Mouse (Mus musculus) thymus, postnatal 36 days (tissue): ENCODE results near the gene Irx3.
A peak's percentile ranks its signal among the peaks of the same experiment; 100 is the strongest.

Experiments used
- DNase-seq, 2 experiments: peaks; one replicate each; pipeline ENCODE4 v3.0.0; 2022; ENCODE audit warnings: mixed read lengths in 2 of 2

Irx3 gene

DNA sequence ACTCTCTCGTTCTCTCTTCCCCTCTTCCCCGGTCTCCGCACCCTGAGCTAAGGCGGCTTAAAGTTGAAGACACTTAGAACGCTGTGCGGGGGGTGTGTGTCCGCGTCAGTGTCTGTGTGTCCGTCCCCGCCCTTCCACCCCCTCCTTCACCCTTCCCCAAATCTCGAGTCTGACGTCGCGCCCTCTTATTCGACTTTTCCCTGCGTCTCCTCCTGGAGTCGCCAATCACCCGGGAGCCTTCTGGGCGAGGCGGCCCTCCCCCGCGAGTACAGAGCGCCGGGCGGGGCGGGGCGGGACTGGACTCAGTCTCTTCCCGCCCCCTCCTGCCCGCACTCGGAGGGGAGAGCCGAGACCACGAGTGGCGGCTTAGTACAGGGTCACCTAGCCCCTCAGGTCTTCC is at the start of gene Irx3:
TSS of gene Irx3 (minus strand) at position 229 of the 400 bp plus-strand sequence.
- DNase-seq: peak in 1 of 2 experiments; percentile 16

DNA sequence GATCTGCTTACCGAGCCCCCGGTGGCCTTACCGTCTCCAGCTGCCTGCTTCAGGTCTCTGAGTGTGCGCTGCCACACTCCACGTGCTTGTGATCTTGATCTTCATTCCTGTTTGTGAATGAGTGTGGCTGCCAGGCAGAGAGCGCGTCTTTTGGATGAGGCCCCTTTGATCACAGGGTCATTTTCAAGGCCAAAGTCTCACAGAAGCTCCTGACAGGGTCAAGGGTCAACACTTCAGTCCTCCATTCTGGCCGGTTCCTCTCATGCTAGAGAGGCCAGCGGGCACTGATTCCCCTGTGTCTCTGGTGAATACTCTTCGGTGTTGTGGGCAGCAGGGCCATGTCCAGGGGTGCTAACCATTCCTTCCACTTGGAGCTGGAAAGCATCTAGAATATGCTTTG is 49.5 kb upstream of the Irx3 start:
- DNase-seq: no peak

DNA sequence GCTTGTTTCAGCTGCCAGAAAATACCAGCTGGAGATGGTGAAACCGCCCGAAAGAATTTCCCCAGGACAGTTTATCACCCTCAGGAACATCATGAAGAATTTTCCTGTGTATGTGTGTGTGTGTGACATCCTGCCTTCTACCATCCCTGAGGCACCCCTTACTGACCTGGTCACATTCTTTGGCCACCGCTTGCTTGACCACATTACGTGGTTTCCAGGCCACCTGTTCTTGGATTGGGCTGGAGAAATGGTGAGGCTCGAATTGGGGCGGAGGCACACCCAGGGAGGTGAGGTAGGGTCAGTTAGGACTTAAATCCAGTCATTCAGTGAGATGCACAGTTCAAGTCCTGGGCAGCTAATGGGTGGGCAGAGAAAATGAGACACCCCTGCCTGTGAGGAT is 48.1 kb upstream of the Irx3 start:
- no peak for DNase-seq

DNA sequence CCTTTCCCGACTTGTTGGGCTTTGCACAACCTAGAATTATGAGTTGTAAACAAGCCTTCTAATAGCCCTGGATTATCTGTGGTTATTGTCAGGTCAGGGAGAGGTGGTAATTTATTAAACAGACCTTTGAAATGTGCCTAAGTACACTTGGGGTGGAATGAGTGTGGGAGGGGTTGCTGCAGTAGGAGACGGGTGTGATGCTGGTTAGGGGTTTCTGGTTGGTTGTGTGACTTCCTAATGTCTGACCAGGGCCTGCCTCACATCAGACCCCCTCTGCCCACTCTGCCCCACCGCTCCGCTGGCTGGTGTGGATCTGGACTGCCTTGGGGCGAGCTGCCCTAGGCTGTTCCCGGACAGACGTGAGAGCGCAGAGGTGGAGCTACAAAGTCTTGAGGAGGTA is 47.7 kb upstream of the Irx3 start:
- no peak for DNase-seq

DNA sequence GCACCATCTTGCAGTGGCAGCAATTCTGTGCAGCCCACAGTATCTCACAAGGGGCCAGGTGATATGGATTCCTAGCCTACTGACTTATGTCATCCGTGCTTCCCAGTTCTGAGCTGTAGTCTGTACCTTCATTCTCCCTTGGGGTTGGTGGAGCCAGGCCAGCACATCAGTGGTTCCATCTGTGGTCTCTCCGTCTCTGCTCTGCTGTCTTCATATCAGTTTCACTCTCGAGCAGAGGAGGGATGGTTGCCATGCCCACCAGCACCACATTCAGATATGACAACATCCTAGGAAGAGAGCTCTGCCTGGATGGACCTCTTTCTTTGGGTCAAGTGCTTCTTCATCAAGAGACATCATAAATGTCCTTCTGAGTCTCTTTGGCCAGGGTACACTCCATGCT is 43.8 kb upstream of the Irx3 start:
- no peak for DNase-seq

DNA sequence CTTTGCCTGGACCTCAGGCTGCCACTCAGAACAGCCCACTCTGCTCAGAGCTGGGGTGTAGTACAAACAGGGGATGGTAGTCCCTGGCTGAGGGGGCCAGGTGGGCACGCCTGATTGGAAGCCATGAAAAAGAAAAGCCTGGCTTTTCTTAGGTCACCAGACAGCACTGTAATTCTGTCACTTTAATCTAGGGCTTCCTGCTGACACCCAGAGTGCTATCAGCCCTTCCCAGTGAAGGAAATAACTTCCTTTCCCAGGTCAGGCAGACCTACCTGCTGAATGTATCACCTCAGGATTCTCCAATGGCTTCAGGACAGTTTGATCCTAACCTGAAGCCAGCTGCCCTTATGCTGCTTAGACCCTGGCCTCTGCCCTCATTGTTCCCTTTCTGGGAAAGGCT is 35.3 kb upstream of the Irx3 start:
- no peak for DNase-seq

DNA sequence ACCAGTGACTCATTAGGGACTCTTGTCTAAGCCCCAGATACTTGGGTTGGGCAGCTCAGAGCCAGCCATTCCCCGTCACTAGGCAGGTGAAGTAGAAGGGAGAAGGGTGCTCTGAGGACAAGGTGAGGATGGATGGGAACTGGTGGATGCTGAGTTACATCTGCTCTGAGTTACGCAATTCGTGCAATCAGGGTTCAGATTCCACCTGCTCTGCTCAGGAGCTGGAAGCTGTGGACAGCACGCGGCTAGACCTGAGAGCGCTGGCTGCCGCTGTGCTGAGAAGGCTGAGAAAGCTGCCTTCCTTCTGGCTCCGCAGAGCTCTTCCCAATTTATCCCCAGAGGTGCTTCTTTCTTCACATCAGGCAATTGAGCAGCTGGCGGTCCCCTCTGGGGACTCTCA is 34.8 kb upstream of the Irx3 start:
- no peak for DNase-seq

DNA sequence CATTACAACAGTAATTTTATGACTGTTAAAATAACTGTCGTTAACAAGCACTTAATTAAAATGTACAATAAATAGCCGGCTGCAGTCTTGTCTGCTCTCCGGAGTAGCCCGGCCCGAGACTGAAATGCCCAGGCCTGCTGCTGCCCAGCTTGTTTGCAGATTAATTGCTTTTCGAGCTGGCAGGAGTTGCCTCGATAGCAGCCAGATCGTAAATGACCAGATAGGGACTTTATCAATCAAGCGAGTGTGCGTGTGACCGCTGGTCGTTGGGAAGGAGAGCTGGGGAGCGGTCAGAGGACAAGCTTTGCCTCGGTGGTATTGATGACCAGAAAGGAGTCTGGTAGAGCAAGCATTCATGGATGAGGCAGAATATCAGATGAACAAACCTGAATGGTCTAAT is 25.8 kb upstream of the Irx3 start:
- no peak for DNase-seq

DNA sequence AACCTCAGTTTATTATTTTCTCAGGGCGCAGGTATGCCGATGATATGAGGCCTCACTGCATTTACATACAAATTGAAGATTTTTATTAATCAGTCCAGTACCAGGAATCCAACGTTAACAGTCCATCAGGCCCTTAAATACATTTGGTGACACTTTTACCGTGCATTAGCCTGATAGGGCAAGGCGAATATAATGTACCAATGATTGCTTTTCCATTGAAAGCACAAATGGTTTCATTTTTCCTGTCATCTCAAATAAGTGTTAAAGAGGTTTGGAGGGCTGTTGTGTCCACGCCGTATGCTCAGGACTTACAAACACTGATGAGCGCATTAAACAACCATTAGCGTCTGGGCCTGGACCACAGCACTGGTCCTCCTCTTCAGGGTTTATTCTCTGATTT is 25.3 kb upstream of the Irx3 start:
- DNase-seq: no peak

DNA sequence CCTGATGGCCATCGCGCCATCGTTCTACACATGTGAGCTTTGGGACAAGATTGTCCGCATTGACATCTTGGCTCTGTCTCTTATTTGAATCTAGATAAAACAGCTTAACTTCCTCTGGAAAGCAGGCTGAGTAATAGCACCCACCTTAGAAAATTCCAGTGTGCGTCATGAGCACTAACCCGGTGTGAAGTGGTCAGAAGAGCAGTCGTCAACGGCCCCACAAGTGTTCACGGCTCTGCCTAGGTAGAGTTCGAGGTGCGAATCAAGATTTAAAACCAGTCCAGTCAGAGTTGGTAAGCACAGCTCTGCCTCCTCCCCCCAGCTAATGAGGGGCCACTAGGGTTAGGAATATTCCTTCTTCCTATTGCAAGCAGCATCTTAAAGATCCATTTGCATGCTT is 21.5 kb upstream of the Irx3 start:
- DNase-seq: no peak

DNA sequence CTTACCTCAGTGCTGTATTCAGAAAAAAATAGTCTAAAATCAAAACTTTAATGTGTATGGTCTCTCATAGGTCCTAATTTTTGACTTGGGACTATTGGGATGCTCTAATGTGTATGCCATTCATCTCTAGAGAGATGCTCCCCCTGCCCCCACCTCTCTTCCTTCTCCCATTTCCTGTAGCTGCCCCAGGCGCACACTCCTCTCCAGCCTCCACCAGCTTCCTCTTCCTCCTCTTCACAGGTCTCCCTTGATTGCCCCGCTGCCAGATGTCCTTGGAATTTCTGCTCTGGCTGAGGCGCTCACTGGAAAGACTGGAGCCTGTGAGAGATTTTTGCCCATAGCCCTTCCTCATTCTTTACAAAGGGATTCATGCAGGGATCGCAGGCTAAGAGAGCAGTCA is 20.9 kb upstream of the Irx3 start:
- DNase-seq: no peak

DNA sequence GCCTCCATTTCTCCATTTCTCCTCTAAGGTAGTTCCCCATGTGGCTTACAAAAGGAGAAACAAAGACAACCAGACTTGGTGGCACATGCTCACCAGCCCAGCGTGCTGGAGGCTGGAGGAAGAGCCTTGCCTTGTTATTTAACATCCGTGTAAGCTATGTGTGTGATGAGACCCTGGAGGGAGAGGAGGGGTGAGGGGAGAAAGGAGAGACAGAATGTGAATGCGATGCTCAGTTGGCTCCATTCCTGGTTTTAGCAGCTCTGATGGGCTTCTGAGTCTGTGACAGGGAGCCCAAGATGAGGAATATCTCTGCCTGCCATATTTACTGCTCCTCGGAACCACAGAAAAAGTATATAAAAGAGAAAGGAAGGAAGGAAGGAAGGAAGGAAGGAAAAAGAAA is 20.1 kb upstream of the Irx3 start:
- DNase-seq: no peak

DNA sequence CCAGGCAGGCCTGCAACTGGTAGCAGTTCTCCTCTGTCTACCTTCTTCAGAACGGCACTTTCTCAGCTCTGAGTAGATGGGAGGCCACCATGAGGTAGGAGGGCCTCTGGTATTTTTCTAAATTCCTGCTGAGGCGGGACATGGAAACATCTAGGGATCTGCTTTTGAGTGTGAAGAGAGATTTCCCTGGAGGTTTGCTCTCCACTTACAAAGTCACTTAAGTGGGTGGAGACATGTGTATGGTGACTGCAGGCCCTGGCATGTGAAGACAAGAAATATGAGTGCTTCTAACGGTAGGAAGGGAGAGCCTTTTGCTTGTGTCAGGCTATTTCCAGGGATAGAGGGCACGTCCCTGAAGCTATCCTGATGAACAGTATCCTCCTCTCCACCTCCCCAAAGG is 17.9 kb upstream of the Irx3 start:
- DNase-seq: no peak

DNA sequence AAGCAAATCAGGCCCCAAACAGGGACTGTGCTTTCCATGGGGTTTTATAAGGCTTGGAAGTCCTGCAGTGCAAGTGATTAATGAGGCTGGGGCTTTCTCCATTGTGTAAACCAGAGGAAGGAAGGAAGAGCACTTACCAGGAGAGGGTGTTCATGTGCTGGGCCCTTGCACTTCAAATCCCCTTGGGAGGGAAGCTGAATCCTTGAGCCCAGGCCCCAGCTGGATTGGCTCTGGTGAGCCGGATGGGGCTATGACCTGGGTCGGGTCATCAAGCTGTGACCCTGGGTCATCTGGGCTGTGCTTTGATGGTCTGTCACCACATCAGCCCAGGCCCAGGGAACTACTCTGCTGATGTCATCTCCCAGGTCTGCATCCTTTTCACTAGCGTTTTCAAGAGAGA is 16.9 kb upstream of the Irx3 start:
- DNase-seq: no peak

DNA sequence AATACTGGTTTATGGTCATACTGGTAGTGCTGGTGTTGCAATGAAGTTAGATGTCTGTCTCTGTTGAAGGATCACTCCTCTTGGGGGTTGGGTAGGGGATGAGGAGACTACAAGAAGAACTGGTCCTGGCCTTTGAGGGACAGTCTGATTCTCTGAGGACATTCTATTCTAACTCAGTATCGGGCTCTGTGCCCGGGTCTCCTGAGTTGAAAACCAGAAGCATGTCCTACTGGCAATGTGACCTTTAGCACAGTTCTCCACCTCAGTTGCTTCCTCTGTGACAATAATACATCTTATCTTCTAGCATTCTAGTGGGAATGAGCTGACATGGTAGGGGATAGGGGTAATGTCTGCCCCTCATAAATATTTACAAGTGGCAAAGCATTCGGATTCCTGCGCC is 12.2 kb upstream of the Irx3 start:
- no peak for DNase-seq

DNA sequence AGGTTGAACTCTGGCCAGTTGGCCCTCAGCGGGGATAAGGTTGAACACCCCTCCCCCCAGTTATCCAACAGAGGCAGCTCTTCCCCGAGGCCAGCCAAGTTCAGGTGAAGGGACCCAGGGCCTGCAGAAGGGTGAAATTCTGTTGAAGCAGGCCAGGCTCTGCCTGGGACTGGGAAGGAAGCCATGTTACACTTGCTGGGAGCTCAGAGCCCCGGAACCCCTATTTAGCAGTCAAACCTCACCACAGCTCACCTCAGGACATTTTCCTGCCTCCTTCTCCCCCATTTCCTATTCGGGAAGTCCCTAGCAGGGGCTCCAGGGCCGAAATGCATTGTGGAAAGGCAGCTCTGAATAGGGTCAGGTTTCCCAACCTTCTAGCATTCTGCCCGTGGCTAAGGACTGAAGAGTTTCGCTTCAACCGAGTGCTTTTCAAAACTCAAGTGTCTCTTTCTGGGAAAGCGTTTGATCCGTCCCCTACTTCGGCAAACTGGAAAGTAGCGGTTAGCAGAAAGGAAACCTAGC is 4.9 kb upstream of the Irx3 start:
- no peak for DNase-seq

DNA sequence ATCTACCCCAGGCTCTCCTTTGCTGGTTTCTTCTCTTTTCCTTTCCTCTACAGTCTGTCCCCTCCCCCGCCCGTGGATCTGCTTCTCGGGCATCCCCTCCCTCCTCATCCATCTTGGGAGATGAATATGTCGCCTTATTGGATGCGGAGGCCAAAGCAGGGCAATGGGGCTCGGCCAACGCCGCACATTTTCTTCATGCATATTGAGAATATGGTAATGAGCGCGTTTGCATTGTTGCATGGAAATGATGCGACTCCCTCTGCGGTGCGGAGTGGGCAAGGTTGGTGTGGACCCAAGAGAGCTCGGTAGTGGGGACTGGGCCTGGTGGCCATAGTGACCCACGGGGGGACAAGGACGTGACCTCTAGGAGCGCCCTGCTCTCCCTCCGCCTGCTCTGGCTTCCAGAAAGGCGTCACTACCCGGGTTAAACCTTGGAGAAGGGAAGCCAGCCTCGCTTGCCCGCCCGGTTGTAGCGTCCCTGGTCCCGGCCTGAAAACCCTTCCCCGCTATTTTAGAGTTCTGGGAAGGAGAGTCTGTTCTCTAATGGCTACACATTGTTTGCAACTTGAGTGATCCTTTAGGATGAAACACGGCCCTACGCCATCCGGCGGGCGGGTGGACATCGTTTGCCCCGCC is 4.3 kb upstream of the Irx3 start:
- no peak for DNase-seq

DNA sequence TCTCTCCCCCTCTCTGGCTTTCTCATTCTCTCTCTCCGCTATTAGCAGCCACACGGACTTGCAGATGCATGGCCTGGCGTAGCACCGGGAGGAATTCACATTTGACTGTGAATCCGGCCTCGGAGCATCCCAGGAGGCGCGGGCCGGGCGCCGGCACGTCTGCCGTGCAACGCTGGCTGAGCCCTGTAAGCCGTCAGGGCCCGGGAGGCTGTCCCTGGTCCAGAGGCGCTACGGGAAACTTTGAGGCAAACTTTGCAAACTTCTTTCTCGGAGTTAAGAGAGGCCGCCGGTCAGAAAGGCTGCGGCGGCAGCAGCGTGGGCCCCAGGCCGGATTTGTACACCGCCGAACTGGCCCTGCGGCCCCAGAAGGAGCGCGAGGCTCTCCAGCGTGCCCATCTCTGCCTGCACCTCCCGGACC is 3.4 kb upstream of the Irx3 start:
- DNase-seq: no peak

DNA sequence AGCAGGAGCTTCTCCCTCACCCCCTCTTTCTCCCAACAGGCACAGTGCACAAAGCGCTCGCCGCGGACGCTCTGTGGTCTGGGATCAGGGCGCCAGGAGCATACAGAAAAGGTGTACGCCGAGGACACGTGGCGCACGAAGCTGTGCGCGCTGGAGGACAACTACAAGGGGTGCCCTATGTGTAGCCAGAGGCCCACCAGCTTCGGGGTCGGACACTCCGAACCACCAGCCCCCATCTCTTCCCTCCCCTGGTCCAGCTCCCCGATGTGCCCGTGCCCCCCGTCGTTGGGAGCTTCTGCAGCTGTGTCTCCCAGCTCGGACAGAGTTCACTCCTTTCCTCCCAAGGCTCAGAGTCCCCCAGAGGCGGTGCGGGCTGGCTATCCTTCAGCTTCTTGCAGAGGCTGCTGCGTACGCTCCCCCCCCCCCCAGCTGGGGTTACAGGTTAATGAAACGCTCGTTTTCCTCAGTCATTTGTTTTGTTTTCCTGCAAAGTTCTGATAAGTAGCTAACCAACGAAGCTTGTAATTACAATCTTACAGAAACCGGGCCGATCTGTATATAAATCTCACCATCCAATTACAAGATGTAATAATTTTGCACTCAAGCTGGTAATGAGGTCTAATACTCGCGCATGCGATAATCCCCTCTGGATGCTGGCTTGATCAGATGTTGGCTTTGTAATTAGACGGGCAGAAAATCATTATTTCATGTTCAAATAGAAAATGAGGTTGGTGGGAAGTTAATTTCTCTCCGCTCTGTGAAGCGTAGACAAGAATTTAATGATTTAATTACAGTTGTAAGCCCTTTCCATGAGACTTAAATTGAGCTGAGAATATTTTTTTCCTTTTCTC is 2.8 kb upstream of the Irx3 start:
- no peak for DNase-seq

DNA sequence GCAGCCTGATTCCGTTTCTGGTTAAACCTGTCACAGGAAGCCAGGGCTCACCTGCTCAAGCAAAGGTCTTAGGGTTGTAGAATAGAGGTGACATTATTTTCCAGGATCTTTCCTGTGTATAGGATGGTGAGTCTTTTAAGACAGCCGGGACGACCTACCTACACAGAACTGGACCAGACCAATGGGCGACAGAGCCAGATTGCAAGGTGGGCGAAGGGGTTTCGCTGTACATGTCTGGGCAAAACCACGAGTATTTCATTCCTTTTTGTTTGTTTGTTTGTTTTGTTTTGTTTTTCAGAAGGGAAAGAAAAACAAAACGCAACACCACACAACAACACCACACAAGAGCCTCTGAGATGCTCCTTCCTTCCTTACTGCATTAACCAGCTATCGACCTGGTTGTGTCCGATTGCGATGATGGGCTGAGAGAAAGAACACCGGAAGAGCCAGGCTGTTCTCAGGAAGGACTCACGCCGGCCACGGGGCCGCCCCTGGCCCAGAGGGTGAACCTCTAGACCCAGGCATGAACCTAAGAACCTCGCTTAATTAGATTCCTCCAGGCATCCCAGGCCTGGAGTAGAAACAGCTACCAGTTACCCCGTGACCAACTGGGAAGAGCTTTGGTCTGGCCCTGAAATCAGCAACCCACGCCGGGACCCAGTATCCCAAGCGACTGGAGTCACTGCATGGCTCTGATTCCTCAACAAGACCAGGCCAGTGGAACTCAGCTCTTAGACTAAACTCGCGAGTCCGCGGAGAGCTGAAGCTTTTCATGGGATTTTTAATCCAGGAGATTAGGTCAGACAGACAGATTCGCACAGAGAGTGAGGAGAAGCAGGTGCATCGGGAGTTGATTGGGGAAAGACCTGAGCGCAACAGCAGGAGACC is 1.9 kb upstream of the Irx3 start:
- DNase-seq: no peak

DNA sequence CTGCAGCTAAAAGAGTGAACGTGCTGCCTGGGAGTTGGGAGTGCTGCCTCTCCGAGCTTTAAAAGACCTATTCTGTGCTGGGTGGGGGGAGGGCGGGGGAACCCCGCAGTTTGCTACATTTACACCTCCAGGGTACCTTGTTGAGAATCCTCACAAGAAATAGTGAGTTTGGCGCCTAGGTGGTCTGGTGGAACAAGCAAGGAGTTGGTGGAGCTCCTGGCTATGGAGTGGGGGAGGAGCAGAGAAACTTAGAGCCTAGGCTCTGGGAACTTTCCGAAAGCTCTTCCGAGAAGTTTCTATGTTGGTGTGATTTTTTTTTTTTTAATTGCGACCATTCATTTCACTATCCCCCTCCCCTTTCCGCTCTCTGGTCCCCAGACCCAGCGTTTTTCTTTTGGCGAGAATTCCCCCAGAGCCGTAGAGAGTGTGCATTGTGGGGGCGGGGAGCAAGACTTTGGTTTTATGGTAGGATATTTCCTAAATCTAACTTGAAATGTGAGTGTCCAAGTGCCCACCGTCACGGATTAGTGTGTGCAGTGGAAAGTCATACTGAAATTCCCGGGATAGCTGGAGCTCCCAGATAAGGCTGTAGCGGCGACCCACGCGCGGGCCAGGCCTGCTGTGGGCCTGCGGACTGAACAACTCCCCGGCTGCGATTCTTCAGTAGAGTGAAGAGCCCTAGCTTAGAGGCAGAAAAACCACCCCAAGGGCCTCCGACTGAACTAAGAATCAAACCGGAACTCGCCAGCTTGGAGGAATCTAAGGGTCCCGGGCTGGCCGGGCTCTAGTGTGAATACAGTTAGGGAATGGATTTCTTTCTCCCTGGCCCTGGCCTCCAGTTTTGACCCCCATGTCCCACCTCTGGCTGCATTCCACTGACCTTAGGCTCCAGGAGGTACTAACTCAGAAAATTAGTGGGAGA is 795 bp upstream of the Irx3 start:
- DNase-seq: no peak

DNA sequence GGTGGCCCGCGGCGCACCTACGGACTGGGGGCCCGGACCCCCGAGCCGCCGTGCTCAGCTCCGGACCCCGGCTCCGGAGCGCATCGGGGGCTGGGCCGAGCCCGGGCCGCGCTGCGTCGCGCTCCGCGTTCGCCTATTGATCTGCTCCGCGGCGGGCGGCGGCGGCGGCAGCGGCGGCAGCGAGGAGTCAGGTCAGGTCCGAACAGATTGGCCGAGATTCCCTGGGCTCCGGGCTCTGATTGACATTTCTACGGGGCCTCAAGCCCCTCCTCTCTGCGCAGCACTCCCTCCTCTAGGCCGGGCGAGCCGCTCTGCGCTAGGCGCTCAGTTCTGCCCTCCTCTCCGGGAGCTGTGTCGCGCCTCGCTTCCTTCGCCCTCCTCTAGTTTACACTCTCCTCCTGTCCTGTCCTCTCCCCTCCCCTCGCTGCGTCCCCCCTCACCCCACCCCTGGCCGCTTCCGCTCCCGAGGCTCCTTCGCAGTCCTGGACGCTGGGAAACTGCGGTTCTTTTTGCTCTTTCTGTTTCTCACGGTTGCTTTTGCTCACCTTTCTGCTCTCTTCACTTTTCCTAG is 541 bp downstream of the Irx3 start:
- DNase-seq: no peak
